Mouse (Mus musculus) MEL (cell line): Measurements from ENCODE around the gene Zfp768. TPM values are rescaled to one million over a fixed set of nuclear protein-coding genes. Genes with fewer than 3 reads are reported as not detected.
A peak's percentile ranks its signal among the peaks of the same experiment; 100 is the strongest.
"Not testable (repeated sequence)": the region's sequence is repeated elsewhere in the genome, so short reads cannot be mapped to it uniquely, and the experiment has no call there.

ENCODE experiments used
- DNase-seq: peaks from one replicate; pipeline ENCODE4 v3.0.0; 2011; ENCODE audit warnings: low read depth, low spot score
- H3K27ac ChIP-seq: 2 replicates; pipeline ENCODE4 v1.5.1; 2012; ENCODE audit warnings: low read depth, mild to moderate bottlenecking, control low read depth, low read length, moderate library complexity; ENCODE audit not compliant: control insufficient read depth
- H3K27me3 ChIP-seq, 2 experiments: fragments of 150-350 bp in 1 of 2; sonication (generic) in 1 of 2; 2 replicates each; pipeline ENCODE4 v1.6.1; 2012; ENCODE audit warnings: low read length in 2 of 2, mild to moderate bottlenecking in 2 of 2, improper control_type of control experiment in 1 of 2, moderate library complexity in 1 of 2; ENCODE audit not compliant: insufficient read depth in 2 of 2, control insufficient read depth in 1 of 2
- H3K36me3 ChIP-seq, 2 experiments: 2 replicates each; pipeline ENCODE4 v1.6.1; 2012 to 2014; ENCODE audit warnings: low read length in 2 of 2, improper control_type of control experiment in 1 of 2, inconsistent platforms in 1 of 2, mild to moderate bottlenecking in 1 of 2; ENCODE audit not compliant: insufficient read depth in 2 of 2, control insufficient read depth in 1 of 2
- H3K4me1 ChIP-seq, 2 experiments: fragments of 150-350 bp in 1 of 2; sonication (generic) in 1 of 2; 2 replicates each; pipeline ENCODE4 v1.6.1; 2012; ENCODE audit warnings: low read length in 2 of 2, improper control_type of control experiment in 1 of 2, mild to moderate bottlenecking in 1 of 2; ENCODE audit not compliant: insufficient read depth in 2 of 2, control insufficient read depth in 1 of 2
- H3K4me3 ChIP-seq, 2 experiments: fragments of 150-350 bp in 1 of 2; sonication (generic) in 1 of 2; 2 replicates each; pipeline ENCODE4 v1.5.1; 2012; ENCODE audit warnings: low read depth in 2 of 2, low read length in 2 of 2, mild to moderate bottlenecking in 2 of 2, moderate library complexity in 2 of 2, control low read depth in 1 of 2, improper control_type of control experiment in 1 of 2; ENCODE audit not compliant: control insufficient read depth in 1 of 2, insufficient read depth in 1 of 2
- H3K79me2 ChIP-seq: 2 replicates; pipeline ENCODE4 v1.6.1; 2012; ENCODE audit warnings: mild to moderate bottlenecking, low read length, moderate library complexity; ENCODE audit not compliant: control insufficient read depth, poor library complexity, insufficient read depth
- H3K9ac ChIP-seq: 2 replicates; pipeline ENCODE4 v1.6.1; 2012; ENCODE audit warnings: low read depth, mild to moderate bottlenecking, control low read depth, low read length, moderate library complexity; ENCODE audit not compliant: control insufficient read depth, poor library complexity, severe bottlenecking
- H3K9me3 ChIP-seq: fragments of 150-350 bp; sonication (generic); replicated peaks from 2 replicates; pipeline ENCODE4 v1.6.1; 2012; ENCODE audit warnings: mild to moderate bottlenecking, low read length, improper control_type of control experiment, moderate library complexity; ENCODE audit not compliant: insufficient read depth
- BHLHE40 ChIP-seq: IDR thresholded peaks from 2 replicates; pipeline ENCODE4 v1.6.1; 2012; ENCODE audit warnings: low read depth, mild to moderate bottlenecking, inconsistent platforms, low read length, improper control_type of control experiment, borderline replicate concordance
- CHD1 ChIP-seq: IDR thresholded peaks from 2 replicates; pipeline ENCODE4 v1.6.1; 2012; ENCODE audit warnings: low read depth, mild to moderate bottlenecking, inconsistent platforms, low read length, improper control_type of control experiment
- CHD2 ChIP-seq: IDR thresholded peaks from 2 replicates; pipeline ENCODE4 v1.6.1; 2011; ENCODE audit warnings: low read length, improper control_type of control experiment
- CTCF ChIP-seq, 3 experiments: IDR thresholded peaks in 2 of 3; conservative IDR thresholded peaks in 1 of 3; 2 replicates each; pipeline ENCODE4 v1.5.1; 2011 to 2012; ENCODE audit warnings: low read length in 3 of 3, low read depth in 2 of 3, mild to moderate bottlenecking in 2 of 3, improper control_type of control experiment in 1 of 3, inconsistent platforms in 1 of 3, mixed read lengths in 1 of 3, moderate library complexity in 1 of 3; ENCODE audit not compliant: control insufficient read depth in 1 of 3, insufficient read depth in 1 of 3, poor library complexity in 1 of 3, severe bottlenecking in 1 of 3
- EP300 ChIP-seq, 2 experiments: IDR thresholded peaks; 2 replicates each; pipeline ENCODE4 v1.6.1; 2011; ENCODE audit warnings: improper control_type of control experiment in 2 of 2, low read length in 2 of 2, low read depth in 1 of 2, mild to moderate bottlenecking in 1 of 2
- ETS1 ChIP-seq: IDR thresholded peaks from 2 replicates; pipeline ENCODE4 v1.6.1; 2012; ENCODE audit warnings: low read depth, mild to moderate bottlenecking, inconsistent platforms, low read length, improper control_type of control experiment, moderate library complexity
- HCFC1 ChIP-seq: IDR thresholded peaks from 2 replicates; pipeline ENCODE4 v1.6.1; 2012; ENCODE audit warnings: low read depth, mild to moderate bottlenecking, inconsistent platforms, low read length, improper control_type of control experiment, moderate library complexity
- MEF2A ChIP-seq: IDR thresholded peaks from 2 replicates; pipeline ENCODE4 v1.6.1; 2014; ENCODE audit warnings: low read depth, mild to moderate bottlenecking, inconsistent platforms, low read length, improper control_type of control experiment; ENCODE audit not compliant: poor library complexity, insufficient replicate concordance, severe bottlenecking; ENCODE audit errors: extremely low read depth
- MYB ChIP-seq: IDR thresholded peaks from 2 replicates; pipeline ENCODE4 v1.6.1; 2011; ENCODE audit warnings: mild to moderate bottlenecking, low read depth, low read length, improper control_type of control experiment
- NELFE ChIP-seq: IDR thresholded peaks from 2 replicates; pipeline ENCODE4 v1.6.1; 2011; ENCODE audit warnings: low read depth, low read length, improper control_type of control experiment
- NRF1 ChIP-seq: IDR thresholded peaks from 2 replicates; pipeline ENCODE4 v1.6.1; 2014; ENCODE audit warnings: low read depth, mild to moderate bottlenecking, inconsistent platforms, low read length, improper control_type of control experiment, moderate library complexity; ENCODE audit not compliant: poor library complexity, insufficient read depth, severe bottlenecking
- POLR2A ChIP-seq, 2 experiments: IDR thresholded peaks; 2 replicates each; pipeline ENCODE4 v1.6.1; 2011 to 2012; ENCODE audit warnings: low read length in 2 of 2, mild to moderate bottlenecking in 2 of 2, control low read depth in 1 of 2, improper control_type of control experiment in 1 of 2, low read depth in 1 of 2, moderate library complexity in 1 of 2; ENCODE audit not compliant: control insufficient read depth in 1 of 2, insufficient read depth in 1 of 2, poor library complexity in 1 of 2
- POLR2AphosphoS5 ChIP-seq: IDR thresholded peaks from 2 replicates; pipeline ENCODE4 v1.6.1; 2012; ENCODE audit warnings: low read depth, borderline replicate concordance, mild to moderate bottlenecking, inconsistent platforms, low read length, moderate library complexity, mixed read lengths
- RAD21 ChIP-seq: IDR thresholded peaks from 2 replicates; pipeline ENCODE4 v1.6.1; 2011; ENCODE audit warnings: mild to moderate bottlenecking, low read depth, low read length, improper control_type of control experiment
- RCOR1 ChIP-seq: IDR thresholded peaks from 2 replicates; pipeline ENCODE4 v1.6.1; 2012; ENCODE audit warnings: low read depth, mild to moderate bottlenecking, inconsistent platforms, low read length, improper control_type of control experiment
- SIN3A ChIP-seq: IDR thresholded peaks from 2 replicates; pipeline ENCODE4 v1.6.1; 2012; ENCODE audit warnings: low read length, improper control_type of control experiment, inconsistent platforms
- TBP ChIP-seq: IDR thresholded peaks from 2 replicates; pipeline ENCODE4 v1.8.0; 2011; ENCODE audit warnings: low read depth, low read length, improper control_type of control experiment
- TCF12 ChIP-seq: IDR thresholded peaks from 2 replicates; pipeline ENCODE4 v1.6.1; 2014; ENCODE audit warnings: low read depth, mild to moderate bottlenecking, inconsistent platforms, low read length, improper control_type of control experiment, moderate library complexity
- ZC3H11A ChIP-seq: IDR thresholded peaks from 2 replicates; pipeline ENCODE4 v1.6.1; 2012; ENCODE audit warnings: low read depth, mild to moderate bottlenecking, inconsistent platforms, low read length, improper control_type of control experiment
- ZMIZ1 ChIP-seq: IDR thresholded peaks from 2 replicates; pipeline ENCODE4 v1.6.1; 2012; ENCODE audit warnings: low read depth, mild to moderate bottlenecking, inconsistent platforms, low read length, improper control_type of control experiment, moderate library complexity
- ZNF384 ChIP-seq: IDR thresholded peaks from 2 replicates; pipeline ENCODE4 v1.6.1; 2012; ENCODE audit warnings: low read depth, mild to moderate bottlenecking, inconsistent platforms, low read length, improper control_type of control experiment
- polyA plus RNA-seq, 2 experiments: library from polyadenylated mRNA; stranded (reverse) in 1 of 2; unstranded in 1 of 2; fragments of >175 nt in 1 of 2; fragments of >200 nt in 1 of 2; gene quantifications; 2 replicates each; pipeline versions ENCODE4 v1.2.1 to v1.2.4; 2012; ENCODE audit warnings: low replicate concordance in 2 of 2, low read depth in 1 of 2; ENCODE audit not compliant: insufficient read length in 2 of 2, insufficient read depth in 1 of 2, missing spikeins in 1 of 2
- total RNA-seq: library from RNA; depleted of rRNA; stranded (reverse); fragments of 300-350 nt; gene quantifications from 2 replicates; pipeline ENCODE4 v1.2.3, GENCODE M21; 2012

Gene Zfp768
- total and polyA plus RNA-seq, 3 experiments, result 5.4 to 12.0 TPM; not detected in 1

- Histone ChIP-seq H3K4me3 (peak overlapping the region; percentile 80 to 99), H3K27ac (no peak overlapping the region), H3K4me1 (peaks cover 5 to 18% of the 10 kb centered on the region in 2 experiments; a peak in 3 of 4 replicates), H3K9ac (peak overlapping the region; percentile 82), H3K79me2 (peaks cover 3% of the 10 kb centered on the region; the same call in 1 of the 2 replicates), H3K27me3 (no peaks in the 10 kb centered on the region), H3K9me3 (no peaks in the 10 kb centered on the region), H3K36me3 (peaks cover 0 to 8% of the 10 kb centered on the region in 2 experiments; a peak in 2 of 4 replicates)
- no peak for TF ChIP-seq MYB
- peak; percentile 41; the same call in 1 of the 2 replicates for TF ChIP-seq NRF1
- DNase-seq, result peak; percentile 82
Observed at GRCm38 (mm10) chr7:127392251-127392824, 46.9 kb upstream of the Zfp768 start.

GRCm38 (mm10) chr7:127391538-127391937 is 46.1 kb upstream of the Zfp768 start:
- Histone ChIP-seq H3K27ac (no peak overlapping the region), H3K9ac (no peak overlapping the region), H3K27me3 (no peaks in the 10 kb centered on the region), H3K36me3 (peaks cover 0 to 8% of the 10 kb centered on the region in 2 experiments; a peak in 2 of 4 replicates), H3K4me3 (no peak overlapping the region), H3K9me3 (no peaks in the 10 kb centered on the region), H3K79me2 (peaks cover 3% of the 10 kb centered on the region; the same call in 1 of the 2 replicates), H3K4me1 (peaks cover 5 to 18% of the 10 kb centered on the region in 2 experiments; a peak in 3 of 4 replicates)
- TF ChIP-seq HCFC1 (no peak), BHLHE40 (no peak), ZC3H11A (no peak), ZNF384 (no peak), RCOR1 (no peak), ETS1 (no peak), CHD2 (no peak), MEF2A (no peak), TCF12 (no peak)
- no peak for DNase-seq

GRCm38 (mm10) chr7:127390306-127390705 is 44.9 kb upstream of the Zfp768 start:
- H3K4me3 ChIP-seq, result no peak overlapping the region
- no peak overlapping the region for H3K27ac ChIP-seq
- H3K27me3 ChIP-seq, result no peaks in the 10 kb centered on the region
- H3K79me2 ChIP-seq, result peaks cover 6% of the 10 kb centered on the region; the same call in 1 of the 2 replicates
- peaks cover 5 to 18% of the 10 kb centered on the region in 2 experiments; a peak in 3 of 4 replicates for H3K4me1 ChIP-seq
- no peak for TF ChIP-seq POLR2A (IDR thresholded peaks at IDR 0.05; ENCODE audit: control insufficient read depth in 1 of 2, insufficient read depth in 1 of 2, low read depth in 1 of 2, low read length in 2 of 2, poor library complexity in 1 of 2)
- no peak for TF ChIP-seq SIN3A
- no peak for TF ChIP-seq MYB
- TF ChIP-seq RAD21, result no peak
- no peak for TF ChIP-seq CHD1
- no peak for TF ChIP-seq TBP
- TF ChIP-seq MEF2A, result no peak
- TF ChIP-seq POLR2AphosphoS5, result no peak
- TF ChIP-seq NRF1, result no peak
- TF ChIP-seq TCF12, result no peak
- no peak for TF ChIP-seq CTCF (IDR thresholded peaks at IDR 0.05 in 2 of 3, conservative IDR thresholded peaks at IDR 0.05 in 1 of 3; ENCODE audit: control insufficient read depth in 1 of 3, insufficient read depth in 1 of 3, low read depth in 2 of 3, low read length in 3 of 3, poor library complexity in 1 of 3, severe bottlenecking in 1 of 3)
- TF ChIP-seq HCFC1, result no peak
- TF ChIP-seq EP300 (IDR thresholded peaks at IDR 0.05; ENCODE audit: low read depth in 1 of 2, low read length in 2 of 2), result no peak
- TF ChIP-seq NELFE, result no peak
- no peak for TF ChIP-seq ETS1
- TF ChIP-seq ZMIZ1, result no peak
- no peak overlapping the region for H3K9ac ChIP-seq
- DNase-seq, result no peak
- no peaks in the 10 kb centered on the region for H3K9me3 ChIP-seq
- peaks cover 0 to 8% of the 10 kb centered on the region in 2 experiments; a peak in 2 of 4 replicates for H3K36me3 ChIP-seq

- H3K27me3 ChIP-seq, H3K36me3 ChIP-seq, H3K27ac ChIP-seq, DNase-seq, H3K9ac ChIP-seq, H3K4me1 ChIP-seq, H3K4me3 ChIP-seq, H3K79me2 ChIP-seq, H3K9me3 ChIP-seq: not testable (repeated sequence)
Observed at GRCm38 (mm10) chr7:127388201-127388600, 42.8 kb upstream of the Zfp768 start.
